Mouse (Mus musculus) embryonic facial prominence, embryonic 10.5 days (tissue): ENCODE data around the gene Pax3. TPM values are rescaled to one million over a fixed set of nuclear protein-coding genes. Genes with fewer than 3 reads are reported as not detected.
A peak's percentile ranks its signal among the peaks of the same experiment; 100 is the strongest.

ENCODE experiments used
- DNase-seq: peaks from one replicate; pipeline ENCODE4 v3.0.0-alpha.2; 2017; ENCODE audit warnings: low spot score
- H3K27ac ChIP-seq: fragments of 300-500 bp; sonication (generic); replicated peaks from 2 replicates; pipeline ENCODE4 v1.5.1; 2016; ENCODE audit warnings: mild to moderate bottlenecking
- H3K27me3 ChIP-seq: fragments of 300-500 bp; sonication (generic); replicated peaks from 2 replicates; pipeline ENCODE4 v1.6.1; 2016; ENCODE audit warnings: low read depth, mild to moderate bottlenecking; ENCODE audit not compliant: poor library complexity, severe bottlenecking
- H3K36me3 ChIP-seq: fragments of 300-500 bp; sonication (generic); replicated peaks from 2 replicates; pipeline ENCODE4 v1.6.1; 2016; ENCODE audit warnings: mild to moderate bottlenecking, moderate library complexity
- H3K4me1 ChIP-seq: fragments of 300-500 bp; sonication (generic); 2 replicates; pipeline ENCODE4 v1.6.1; 2016
- H3K4me3 ChIP-seq: fragments of 300-500 bp; sonication (generic); 2 replicates; pipeline ENCODE4 v1.5.1; 2016; ENCODE audit warnings: mild to moderate bottlenecking, moderate library complexity
- H3K9me3 ChIP-seq: fragments of 300-500 bp; sonication (generic); 2 replicates; pipeline ENCODE4 v1.6.1; 2016; ENCODE audit warnings: mild to moderate bottlenecking
- WGBS: fragments of 180-500 bp; shearing (Covaris S2); methylation state at CpG from one replicate; pipeline ENCODE4 v1.1.7; 2016; 5-methylcytosine and 5-hydroxymethylcytosine counted together
- polyA plus RNA-seq: library from polyadenylated mRNA; unstranded; fragments of >200 nt; fragmentation: Nextera tagmentation; extraction: Ambion mirVana; gene quantifications from 2 replicates; pipeline ENCODE4 v1.2.1, GENCODE M21; 2016

Pax3 gene
- polyA plus RNA-seq, 1 experiment from 2014 or later: 17.7 TPM

- H3K4me3 ChIP-seq: no peak overlapping the region
- no peaks in the 10 kb centered on the region for H3K9me3 ChIP-seq
- no peak for DNase-seq
- no peak overlapping the region for H3K27ac ChIP-seq
- no peaks in the 10 kb centered on the region for H3K36me3 ChIP-seq
- H3K4me1 ChIP-seq: peaks cover 7% of the 10 kb centered on the region
- WGBS: 8% methylated on average over 9 of the region's 9 CpGs
- H3K27me3 ChIP-seq: peaks cover 100% of the 10 kb centered on the region
Observed at GRCm38 (mm10) chr1:78208281-78208814, 11.4 kb upstream of the Pax3 start.

GRCm38 (mm10) chr1:78204341-78204740 lies 7.4 kb upstream of the Pax3 start:
- DNase-seq: peak; percentile 17
- Histone ChIP-seq H3K36me3 (no peaks in the 10 kb centered on the region), H3K27me3 (peaks cover 99% of the 10 kb centered on the region), H3K4me3 (0 out of 2 replicates have a peak overlapping the region, but pooled peaks have one; percentile 47), H3K9me3 (no peaks in the 10 kb centered on the region), H3K27ac (no peak overlapping the region), H3K4me1 (peaks cover 19% of the 10 kb centered on the region)
- 29% methylated on average over 4 of the region's 4 CpGs for WGBS

GRCm38 (mm10) chr1:78203622-78204211 lies 6.8 kb upstream of the Pax3 start:
- H3K36me3 ChIP-seq: no peaks in the 10 kb centered on the region
- H3K27ac ChIP-seq: no peak overlapping the region
- peaks cover 24% of the 10 kb centered on the region for H3K4me1 ChIP-seq
- H3K9me3 ChIP-seq: no peaks in the 10 kb centered on the region
- WGBS: under 1% methylated on average over 33 of the region's 33 CpGs
- peak; percentile 51 for DNase-seq
- peak overlapping the region; percentile 47 for H3K4me3 ChIP-seq
- H3K27me3 ChIP-seq: peaks cover 99% of the 10 kb centered on the region

GRCm38 (mm10) chr1:78203086-78203614 lies 6.2 kb upstream of the Pax3 start:
- H3K27ac ChIP-seq: no peak overlapping the region
- H3K4me3 ChIP-seq: peak overlapping the region; percentile 47
- H3K9me3 ChIP-seq: no peaks in the 10 kb centered on the region
- DNase-seq: peak; percentile 54
- H3K36me3 ChIP-seq: no peaks in the 10 kb centered on the region
- H3K4me1 ChIP-seq: peaks cover 30% of the 10 kb centered on the region
- WGBS: 1% methylated on average over 14 of the region's 14 CpGs
- peaks cover 99% of the 10 kb centered on the region for H3K27me3 ChIP-seq

- H3K27me3 ChIP-seq: peaks cover 99% of the 10 kb centered on the region
- peak; percentile 61 for DNase-seq
- peak overlapping the region; percentile 47 for H3K4me3 ChIP-seq
- no peaks in the 10 kb centered on the region for H3K9me3 ChIP-seq
- H3K36me3 ChIP-seq: no peaks in the 10 kb centered on the region
- under 1% methylated on average over 23 of the region's 23 CpGs for WGBS
- no peak overlapping the region for H3K27ac ChIP-seq
- H3K4me1 ChIP-seq: peaks cover 35% of the 10 kb centered on the region
Observed at GRCm38 (mm10) chr1:78202466-78203085, 5.6 kb upstream of the Pax3 start.

- Histone ChIP-seq H3K4me1 (peaks cover 47% of the 10 kb centered on the region), H3K27me3 (peaks cover 99% of the 10 kb centered on the region), H3K27ac (no peak overlapping the region; the same call in 1 of the 2 replicates), H3K4me3 (peak overlapping the region; percentile 30), H3K9me3 (no peaks in the 10 kb centered on the region), H3K36me3 (no peaks in the 10 kb centered on the region)
- peak; percentile 67 for DNase-seq
- WGBS: under 1% methylated on average over 28 of the region's 28 CpGs
Observed at GRCm38 (mm10) chr1:78201251-78202010, 4.5 kb upstream of the Pax3 start.

GRCm38 (mm10) chr1:78200191-78200590 lies 3.3 kb upstream of the Pax3 start:
- 1% methylated on average over 15 of the region's 15 CpGs for WGBS
- no peak overlapping the region for H3K4me3 ChIP-seq
- H3K36me3 ChIP-seq: no peaks in the 10 kb centered on the region
- H3K9me3 ChIP-seq: no peaks in the 10 kb centered on the region
- H3K27me3 ChIP-seq: peaks cover 99% of the 10 kb centered on the region
- DNase-seq: peak; percentile 73
- no peak overlapping the region for H3K27ac ChIP-seq
- H3K4me1 ChIP-seq: peaks cover 51% of the 10 kb centered on the region

- H3K4me3 ChIP-seq: no peak overlapping the region
- H3K36me3 ChIP-seq: no peaks in the 10 kb centered on the region
- WGBS: 3% methylated on average over 9 of the region's 9 CpGs
- no peak overlapping the region for H3K27ac ChIP-seq
- no peaks in the 10 kb centered on the region for H3K9me3 ChIP-seq
- no peak for DNase-seq
- H3K27me3 ChIP-seq: peaks cover 99% of the 10 kb centered on the region
- peaks cover 51% of the 10 kb centered on the region for H3K4me1 ChIP-seq
Observed at GRCm38 (mm10) chr1:78199221-78199620, 2.3 kb upstream of the Pax3 start.

GRCm38 (mm10) chr1:78198319-78198940 lies 1.5 kb upstream of the Pax3 start:
- 2% methylated on average over 9 of the region's 9 CpGs for WGBS
- H3K27ac ChIP-seq: peak overlapping the region; percentile 19; the same call in 1 of the 2 replicates
- no peaks in the 10 kb centered on the region for H3K9me3 ChIP-seq
- H3K4me1 ChIP-seq: peaks cover 50% of the 10 kb centered on the region
- H3K4me3 ChIP-seq: peak overlapping the region; percentile 65; the same call in 1 of the 2 replicates
- H3K27me3 ChIP-seq: peaks cover 98% of the 10 kb centered on the region
- DNase-seq: peak; percentile 49
- H3K36me3 ChIP-seq: no peaks in the 10 kb centered on the region

- Histone ChIP-seq H3K4me1 (peaks cover 50% of the 10 kb centered on the region), H3K9me3 (no peaks in the 10 kb centered on the region), H3K27ac (peak overlapping the region; percentile 87; the same call in 1 of the 2 replicates), H3K27me3 (peaks cover 98% of the 10 kb centered on the region), H3K4me3 (peak overlapping the region; percentile 65), H3K36me3 (no peaks in the 10 kb centered on the region)
- WGBS: under 1% methylated on average over 21 of the region's 21 CpGs
- DNase-seq: peak; percentile 40
Observed at GRCm38 (mm10) chr1:78197351-78198234, 659 bp upstream of the Pax3 start.
